Mouse (Mus musculus) MEL-GATA-1-ER (cell line): ENCODE results near the gene Hsf2bp.

Experiments used
- DNase-seq: peaks from one replicate; pipeline ENCODE4 v3.0.0-alpha.2; 2012; ENCODE audit warnings: low read depth; ENCODE audit errors: extremely low read depth

The Hsf2bp gene

GRCm38 (mm10) chr17:31983491-31983890, 52.7 kb downstream of the Hsf2bp start:
- DNase-seq: no peak

- no peak for DNase-seq
Measured at GRCm38 (mm10) chr17:31982326-31983190, 53.6 kb downstream of the Hsf2bp start.

- no peak for DNase-seq
Measured at GRCm38 (mm10) chr17:31979888-31980287, 56.3 kb downstream of the Hsf2bp start.

- no peak for DNase-seq
Measured at GRCm38 (mm10) chr17:31977131-31977530, 59.0 kb downstream of the Hsf2bp start.

GRCm38 (mm10) chr17:31976501-31976900, 59.6 kb downstream of the Hsf2bp start:
- no peak for DNase-seq

- no peak for DNase-seq
Measured at GRCm38 (mm10) chr17:31974694-31975093, 61.5 kb downstream of the Hsf2bp start.

GRCm38 (mm10) chr17:31973664-31974230, 62.4 kb downstream of the Hsf2bp start:
- DNase-seq: no peak

GRCm38 (mm10) chr17:31970890-31971289, 65.3 kb downstream of the Hsf2bp start:
- DNase-seq: no peak

- DNase-seq: no peak
Measured at GRCm38 (mm10) chr17:31968801-31969200, 67.3 kb downstream of the Hsf2bp start.

- no peak for DNase-seq
Measured at GRCm38 (mm10) chr17:31967311-31967710, 68.8 kb downstream of the Hsf2bp start.

GRCm38 (mm10) chr17:31966566-31966965, 69.6 kb downstream of the Hsf2bp start:
- no peak for DNase-seq

GRCm38 (mm10) chr17:31965623-31966022, 70.5 kb downstream of the Hsf2bp start:
- DNase-seq: no peak

GRCm38 (mm10) chr17:31962930-31963329, 73.2 kb downstream of the Hsf2bp start:
- no peak for DNase-seq

GRCm38 (mm10) chr17:31962281-31962680, 73.9 kb downstream of the Hsf2bp start:
- no peak for DNase-seq

- no peak for DNase-seq
Measured at GRCm38 (mm10) chr17:31954551-31955140, 81.5 kb downstream of the Hsf2bp start.

GRCm38 (mm10) chr17:31949076-31949475, 87.1 kb downstream of the Hsf2bp start:
- DNase-seq: no peak

- DNase-seq: no peak
Measured at GRCm38 (mm10) chr17:31946436-31946835, 89.7 kb downstream of the Hsf2bp start.

- DNase-seq: no peak
Measured at GRCm38 (mm10) chr17:31943881-31944539, 92.1 kb downstream of the Hsf2bp start.

- DNase-seq: no peak
Measured at GRCm38 (mm10) chr17:31941616-31942015, 94.5 kb downstream of the Hsf2bp start.

- no peak for DNase-seq
Measured at GRCm38 (mm10) chr17:31940607-31941006, 95.5 kb downstream of the Hsf2bp start.

- no peak for DNase-seq
Measured at GRCm38 (mm10) chr17:31939292-31940060, 96.7 kb downstream of the Hsf2bp start.
